Mouse (Mus musculus): ENCODE measurements around the gene Anapc13.

GRCm38 (mm10) chr9:102605162-102605561 lies 20.9 kb upstream of the Anapc13 start:
- no peak for TF ChIP-seq POLR2A (IDR thresholded peaks at IDR 0.05; ENCODE audit: extremely low read depth, insufficient read depth, low read length)
- no peak for TF ChIP-seq CTCF (IDR thresholded peaks at IDR 0.05; ENCODE audit: extremely low read depth, insufficient read depth, low read length)

All from cortical plate, adult 2 months (tissue).